Mouse (Mus musculus) stomach, embryonic 16.5 days (tissue): Measurements from ENCODE around the gene 6030468B19Rik. TPM values are rescaled to one million over a fixed set of nuclear protein-coding genes. Genes with fewer than 3 reads are reported as not detected.
A peak's percentile ranks its signal among the peaks of the same experiment; 100 is the strongest.

Experiments used
- ATAC-seq: fragments of 200-750 bp; cut with Nextera tagmentation; 2 replicates; pipeline ENCODE4 v1.8.0; 2017; ENCODE audit warnings: moderate number of reproducible peaks, moderate TSS enrichment; ENCODE audit not compliant: insufficient read depth, low FRiP score
- H3K27ac ChIP-seq: fragments of 300-500 bp; sonication (generic); 2 replicates; pipeline ENCODE4 v1.5.1; 2014; ENCODE audit warnings: low read length
- H3K27me3 ChIP-seq: fragments of 300-500 bp; sonication (generic); 2 replicates; pipeline ENCODE4 v1.6.1; 2014; ENCODE audit warnings: low read length, control low read depth, mixed read lengths; ENCODE audit not compliant: control insufficient read depth, insufficient read depth
- H3K36me3 ChIP-seq: fragments of 300-500 bp; sonication (generic); 2 replicates; pipeline ENCODE4 v1.6.1; 2014; ENCODE audit warnings: low read length; ENCODE audit not compliant: control insufficient read depth, insufficient read depth
- H3K4me1 ChIP-seq: fragments of 300-500 bp; sonication (generic); 2 replicates; pipeline ENCODE4 v1.6.1; 2014; ENCODE audit warnings: low read length, control low read depth, mixed read lengths; ENCODE audit not compliant: control insufficient read depth, insufficient read depth
- H3K4me2 ChIP-seq: fragments of 300-500 bp; sonication (generic); 2 replicates; pipeline ENCODE4 v1.6.1; 2014; ENCODE audit warnings: low read depth, low read length, mixed read lengths
- H3K4me3 ChIP-seq: fragments of 300-500 bp; sonication (generic); replicated peaks from 2 replicates; pipeline ENCODE4 v1.5.1; 2014; ENCODE audit warnings: mild to moderate bottlenecking, low read length
- H3K9ac ChIP-seq: fragments of 300-500 bp; sonication (generic); 2 replicates; pipeline ENCODE4 v1.6.1; 2014; ENCODE audit warnings: low read length
- H3K9me3 ChIP-seq: fragments of 300-500 bp; sonication (generic); replicated peaks from 2 replicates; pipeline ENCODE4 v1.6.1; 2016; ENCODE audit warnings: low read length, control low read depth; ENCODE audit not compliant: control insufficient read depth
- WGBS: fragments of 180-500 bp; shearing (Covaris S2); extraction: QIAGEN DNeasy Blood & Tissue Kit; methylation state at CpG from one replicate; pipeline ENCODE4 v1.1.7; 2014; 5-methylcytosine and 5-hydroxymethylcytosine counted together
- polyA plus RNA-seq: library from polyadenylated mRNA; unstranded; fragments of >200 nt; fragmentation: Nextera tagmentation; extraction: Ambion mirVana; gene quantifications from 2 replicates; pipeline ENCODE4 v1.2.1, GENCODE M21; 2015

6030468B19Rik gene
- polyA plus RNA-seq, 1 experiment from 2014 or later = 4.7 TPM

DNA sequence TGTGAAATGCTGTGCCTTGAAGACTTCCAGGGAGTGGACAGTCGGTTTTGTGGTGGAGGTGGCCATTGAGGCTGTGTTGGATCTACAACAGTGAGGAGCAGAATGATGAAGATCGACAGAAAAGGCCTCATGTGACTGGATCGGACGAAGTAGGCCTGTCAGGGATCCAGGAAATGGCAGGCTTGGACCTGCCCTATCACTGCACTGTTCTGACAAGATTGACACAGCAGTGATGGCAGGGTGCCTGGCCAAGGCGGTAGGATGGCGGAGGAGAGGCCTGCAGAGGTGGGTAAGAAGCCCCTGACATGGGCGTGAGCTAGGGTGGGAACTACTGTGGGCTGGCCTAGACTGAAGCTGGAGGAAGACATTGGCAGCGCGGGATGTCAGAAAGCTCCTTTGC, 33.1 kb upstream of the 6030468B19Rik start:
- H3K9ac ChIP-seq = no peak overlapping the region
- no peak overlapping the region for H3K4me2 ChIP-seq
- WGBS = 86% methylated on average over 9 of the region's 9 CpGs
- no peak for ATAC-seq
- no peaks in the 10 kb centered on the region for H3K9me3 ChIP-seq
- peak overlapping the region; percentile 38; the same call in 1 of the 2 replicates for H3K27ac ChIP-seq
- no peaks in the 10 kb centered on the region for H3K27me3 ChIP-seq
- H3K36me3 ChIP-seq = peaks cover 18% of the 10 kb centered on the region; the same call in 1 of the 2 replicates
- H3K4me1 ChIP-seq = no peaks in the 10 kb centered on the region; the same call in 1 of the 2 replicates
- H3K4me3 ChIP-seq = no peak overlapping the region

DNA sequence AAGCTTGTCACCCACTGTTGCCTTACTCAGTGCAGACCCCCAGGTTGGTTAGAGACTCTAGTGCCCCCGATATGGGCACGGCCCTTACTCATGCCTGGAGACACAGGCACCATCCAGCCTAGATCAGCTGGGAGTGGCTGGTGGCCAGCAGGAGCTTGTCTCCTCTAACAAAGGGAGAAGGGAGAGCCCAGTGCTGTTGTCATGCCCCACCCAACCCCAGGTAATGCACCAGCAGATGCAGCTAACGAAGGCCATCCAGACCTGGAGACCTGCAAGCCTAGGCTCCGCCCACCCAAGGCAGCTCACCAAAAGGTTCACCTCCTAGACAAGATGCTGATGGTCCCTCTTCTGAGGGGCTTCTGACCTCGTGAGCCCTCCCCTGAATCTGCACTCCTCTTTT, 32.1 kb upstream of the 6030468B19Rik start:
- no peak overlapping the region for H3K27ac ChIP-seq
- H3K9ac ChIP-seq = no peak overlapping the region
- H3K27me3 ChIP-seq = no peaks in the 10 kb centered on the region
- no peak for ATAC-seq
- peaks cover 10% of the 10 kb centered on the region; the same call in 1 of the 2 replicates for H3K36me3 ChIP-seq
- no peak overlapping the region for H3K4me2 ChIP-seq
- no peak overlapping the region for H3K4me3 ChIP-seq
- H3K9me3 ChIP-seq = no peaks in the 10 kb centered on the region
- H3K4me1 ChIP-seq = no peaks in the 10 kb centered on the region; the same call in 1 of the 2 replicates
- 88% methylated on average over 5 of the region's 5 CpGs for WGBS

DNA sequence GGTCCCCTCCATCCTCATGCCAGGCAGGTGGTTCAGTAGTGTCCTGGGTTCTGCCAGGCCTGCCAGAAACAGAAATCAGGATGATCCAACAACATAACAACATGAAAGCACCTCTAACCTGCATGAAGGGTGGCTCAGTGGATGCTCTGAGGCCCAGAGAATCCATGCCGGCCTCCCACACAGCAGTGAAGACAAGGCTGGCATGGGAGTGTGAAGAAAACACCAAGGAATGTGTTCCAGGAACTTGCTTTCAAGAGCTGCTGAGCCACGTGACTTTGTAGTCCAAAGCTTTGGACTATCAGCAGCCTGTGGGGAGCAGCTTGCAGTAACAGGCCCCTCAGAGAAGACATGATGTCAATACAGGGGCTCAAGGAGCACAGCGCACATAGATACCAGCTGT, 31.2 kb upstream of the 6030468B19Rik start:
- no peak for ATAC-seq
- Histone ChIP-seq H3K9ac (no peak overlapping the region), H3K4me1 (no peaks in the 10 kb centered on the region; the same call in 1 of the 2 replicates), H3K27ac (no peak overlapping the region), H3K9me3 (no peaks in the 10 kb centered on the region), H3K4me3 (no peak overlapping the region), H3K27me3 (no peaks in the 10 kb centered on the region), H3K4me2 (no peak overlapping the region), H3K36me3 (0 out of 2 replicates have a peak, but pooled peaks cover 7% of the 10 kb centered on the region)
- WGBS = 82% methylated on average over 3 of the region's 3 CpGs

DNA sequence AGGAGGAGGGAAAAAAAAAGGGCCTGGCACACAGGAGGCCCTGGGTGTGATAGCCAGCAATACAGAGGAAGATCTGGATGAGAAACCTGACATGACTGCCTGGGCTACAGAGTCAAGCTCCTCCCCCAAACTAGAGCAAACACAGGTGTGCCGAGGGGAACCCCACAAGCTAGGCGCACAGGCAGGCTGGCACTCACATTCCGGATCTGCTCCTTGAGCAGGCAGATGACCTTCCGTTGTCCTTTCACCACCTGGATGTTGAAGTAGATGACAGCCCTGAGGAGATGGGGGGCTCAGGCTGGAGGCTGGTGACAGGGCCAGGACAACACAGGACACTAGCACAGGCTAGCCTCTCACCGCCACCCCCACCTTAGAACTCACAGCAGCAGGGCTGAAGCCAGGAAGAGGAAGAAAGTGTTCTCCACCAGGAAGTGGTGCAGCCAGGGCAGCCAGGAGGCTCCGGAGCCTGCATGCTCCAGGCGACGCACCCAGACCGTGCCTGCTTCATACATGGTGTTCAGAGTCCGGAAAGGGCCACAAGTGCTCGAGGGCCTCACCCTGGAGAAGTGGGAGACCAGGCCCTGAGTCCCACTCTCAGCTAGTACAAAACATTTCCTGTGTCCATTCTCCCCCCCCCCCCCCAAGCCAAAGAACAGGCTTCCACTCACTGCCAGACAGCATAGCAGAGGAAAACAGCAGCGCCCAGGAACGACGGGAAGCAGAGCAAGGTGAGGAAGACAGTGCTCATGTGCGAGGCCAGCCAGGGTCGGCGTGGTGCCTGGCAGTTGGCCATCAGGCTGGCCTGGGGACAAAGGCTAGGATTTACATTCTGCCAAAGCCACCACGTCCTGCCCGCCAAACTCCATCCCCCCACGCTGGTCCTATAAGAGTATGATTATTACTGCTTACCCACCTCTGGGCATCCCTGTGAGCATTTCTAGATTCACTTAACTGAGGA, 28.5 kb upstream of the 6030468B19Rik start:
- WGBS = 70% methylated on average over 20 of the region's 20 CpGs
- no peak overlapping the region for H3K4me2 ChIP-seq
- no peaks in the 10 kb centered on the region; the same call in 1 of the 2 replicates for H3K4me1 ChIP-seq
- H3K27ac ChIP-seq = peak overlapping the region; percentile 34; the same call in 1 of the 2 replicates
- 0 out of 2 replicates have a peak, but pooled peaks cover 7% of the 10 kb centered on the region for H3K36me3 ChIP-seq
- H3K4me3 ChIP-seq = no peak overlapping the region
- H3K9me3 ChIP-seq = no peaks in the 10 kb centered on the region
- no peaks in the 10 kb centered on the region for H3K27me3 ChIP-seq
- no peak for ATAC-seq
- no peak overlapping the region for H3K9ac ChIP-seq

DNA sequence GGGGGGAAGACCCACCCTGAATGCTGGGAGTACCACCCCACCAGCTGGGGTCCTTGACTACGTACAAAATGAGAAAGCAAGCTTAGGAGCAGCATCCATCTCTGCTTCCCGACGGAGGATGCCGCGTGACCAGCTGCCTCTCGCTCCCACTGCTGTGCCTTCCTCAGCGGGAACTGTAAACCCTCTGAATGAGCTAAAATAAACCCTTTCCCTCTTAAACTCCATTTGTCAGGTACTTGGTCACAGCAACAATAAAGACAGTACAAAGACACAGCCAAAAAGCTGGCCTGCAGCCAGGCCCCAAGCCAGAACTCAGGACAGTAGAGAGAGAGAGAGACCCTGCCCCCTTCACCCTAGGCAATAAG, 27.8 kb upstream of the 6030468B19Rik start:
- ATAC-seq = no peak
- Histone ChIP-seq H3K4me3 (no peak overlapping the region), H3K4me1 (no peaks in the 10 kb centered on the region; the same call in 1 of the 2 replicates), H3K36me3 (peaks cover 3% of the 10 kb centered on the region; the same call in 1 of the 2 replicates), H3K9me3 (no peaks in the 10 kb centered on the region), H3K9ac (no peak overlapping the region), H3K27ac (0 out of 2 replicates have a peak overlapping the region, but pooled peaks have one; percentile 34), H3K27me3 (no peaks in the 10 kb centered on the region), H3K4me2 (no peak overlapping the region)
- 75% methylated on average over 7 of the region's 7 CpGs for WGBS

DNA sequence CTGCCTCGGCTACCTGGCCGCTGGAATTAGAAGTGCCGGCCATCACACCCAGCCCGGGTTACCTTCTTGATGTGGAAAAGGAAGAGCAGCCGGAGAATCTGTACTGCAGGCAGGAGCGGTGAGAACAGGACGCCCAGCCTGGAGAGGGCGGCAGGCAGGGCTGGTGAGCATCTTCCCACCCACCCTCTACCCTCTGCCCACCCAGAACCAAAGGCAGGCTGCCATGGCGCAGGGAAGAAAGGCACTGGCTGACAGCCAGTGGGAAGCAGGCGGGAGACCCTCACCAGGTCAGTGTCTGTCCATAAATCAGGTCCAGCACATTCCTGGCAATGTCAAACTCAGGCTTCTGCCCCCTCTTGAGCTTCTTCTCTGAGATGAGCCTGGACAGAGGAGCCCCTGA, 27.1 kb upstream of the 6030468B19Rik start:
- Histone ChIP-seq H3K4me1 (no peaks in the 10 kb centered on the region; the same call in 1 of the 2 replicates), H3K9ac (no peak overlapping the region), H3K27ac (no peak overlapping the region), H3K4me2 (no peak overlapping the region), H3K4me3 (no peak overlapping the region), H3K27me3 (no peaks in the 10 kb centered on the region), H3K36me3 (no peaks in the 10 kb centered on the region; the same call in 1 of the 2 replicates), H3K9me3 (no peaks in the 10 kb centered on the region)
- 77% methylated on average over 10 of the region's 10 CpGs for WGBS
- no peak for ATAC-seq

DNA sequence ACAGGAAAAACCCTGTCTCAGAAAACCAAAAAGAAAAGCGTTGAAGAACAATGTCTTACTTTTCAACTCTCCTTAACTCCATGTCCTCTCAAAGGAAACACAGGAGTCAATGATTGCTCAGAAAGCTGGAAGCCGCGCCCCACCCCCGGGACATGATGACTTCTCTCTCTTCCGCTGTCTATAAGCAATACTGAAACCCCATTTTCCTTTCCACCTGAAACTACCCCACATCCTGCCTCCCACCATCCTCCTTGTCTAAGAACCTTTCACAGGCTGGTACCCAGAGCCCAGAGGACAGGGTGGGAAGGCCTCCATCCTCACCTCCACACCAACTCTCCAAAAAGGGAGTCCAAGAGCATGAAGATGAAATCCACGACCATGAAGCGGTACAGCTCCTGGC, 25.1 kb upstream of the 6030468B19Rik start:
- no peaks in the 10 kb centered on the region; the same call in 1 of the 2 replicates for H3K4me1 ChIP-seq
- H3K36me3 ChIP-seq = no peaks in the 10 kb centered on the region; the same call in 1 of the 2 replicates
- no peak overlapping the region for H3K27ac ChIP-seq
- no peaks in the 10 kb centered on the region for H3K9me3 ChIP-seq
- no peak overlapping the region for H3K4me3 ChIP-seq
- 91% methylated on average over 7 of the region's 7 CpGs for WGBS
- ATAC-seq = no peak
- no peaks in the 10 kb centered on the region for H3K27me3 ChIP-seq
- H3K4me2 ChIP-seq = no peak overlapping the region
- no peak overlapping the region for H3K9ac ChIP-seq

DNA sequence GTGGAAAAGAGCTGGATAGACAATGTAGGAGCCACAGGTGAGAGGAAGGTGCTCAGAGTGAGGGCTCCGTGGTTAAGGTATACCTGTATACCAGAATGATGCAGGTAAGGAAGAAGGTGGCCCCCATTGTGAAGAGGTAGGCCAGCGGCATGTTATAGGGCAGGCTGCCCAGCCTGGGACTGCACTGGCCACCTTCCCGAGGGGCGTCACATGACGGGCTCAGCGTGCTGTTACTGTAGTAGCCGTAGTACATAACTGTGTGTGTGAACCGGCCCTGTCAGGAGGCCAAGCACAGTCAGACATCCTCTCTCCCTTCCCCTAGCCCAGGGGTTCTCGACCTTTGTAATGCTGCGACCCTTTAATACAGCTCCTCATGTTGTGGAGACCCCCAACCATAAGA, 22.5 kb upstream of the 6030468B19Rik start:
- 89% methylated on average over 10 of the region's 10 CpGs for WGBS
- Histone ChIP-seq H3K27me3 (no peaks in the 10 kb centered on the region), H3K4me1 (peaks cover 9% of the 10 kb centered on the region), H3K4me2 (no peak overlapping the region), H3K36me3 (no peaks in the 10 kb centered on the region; the same call in 1 of the 2 replicates), H3K9ac (no peak overlapping the region), H3K4me3 (no peak overlapping the region), H3K9me3 (no peaks in the 10 kb centered on the region), H3K27ac (no peak overlapping the region)
- no peak for ATAC-seq

DNA sequence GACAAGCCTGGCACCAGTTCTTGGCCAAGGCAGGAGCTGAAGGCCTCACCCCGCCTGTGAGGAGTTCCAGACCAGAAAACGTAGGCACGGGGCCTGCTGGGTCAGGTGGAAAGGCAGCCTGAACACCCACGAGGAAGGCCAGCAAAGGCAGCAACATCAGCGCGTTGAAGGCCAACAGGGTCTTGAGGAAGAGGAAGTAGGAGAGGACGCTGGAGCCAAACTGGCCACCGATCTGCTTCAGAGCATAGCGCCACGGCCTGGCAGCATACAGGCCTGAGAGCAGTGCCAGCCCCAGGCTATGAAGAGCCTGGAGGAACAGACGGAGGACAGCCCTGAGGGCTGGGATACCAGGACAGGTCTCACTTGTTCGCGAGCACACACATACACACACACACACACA, 21.9 kb upstream of the 6030468B19Rik start:
- no peaks in the 10 kb centered on the region; the same call in 1 of the 2 replicates for H3K36me3 ChIP-seq
- H3K4me3 ChIP-seq = no peak overlapping the region
- no peak overlapping the region for H3K4me2 ChIP-seq
- H3K27me3 ChIP-seq = no peaks in the 10 kb centered on the region
- no peak overlapping the region for H3K27ac ChIP-seq
- no peak for ATAC-seq
- no peaks in the 10 kb centered on the region for H3K9me3 ChIP-seq
- H3K4me1 ChIP-seq = peaks cover 15% of the 10 kb centered on the region
- H3K9ac ChIP-seq = no peak overlapping the region
- 89% methylated on average over 13 of the region's 13 CpGs for WGBS
